Mouse (Mus musculus) midbrain, embryonic 14.5 days (tissue): ENCODE data around the gene Vmn1r34. TPM values are rescaled to one million over a fixed set of nuclear protein-coding genes. Genes with fewer than 3 reads are reported as not detected.
"Not testable (repeated sequence)": the region's sequence is repeated elsewhere in the genome, so short reads cannot be mapped to it uniquely, and the experiment has no call there.

Experiments used
- ATAC-seq: fragments of 200-750 bp; cut with Nextera tagmentation; 2 replicates; pipeline ENCODE4 v1.8.0; 2017; ENCODE audit warnings: moderate number of reproducible peaks, moderate library complexity; ENCODE audit not compliant: low FRiP score, low TSS enrichment
- DNase-seq: peaks from one replicate; pipeline ENCODE4 v3.0.0-alpha.2; 2015
- H3K27ac ChIP-seq: fragments of 300-500 bp; sonication (generic); replicated peaks from 2 replicates; pipeline ENCODE4 v1.5.1; 2014; ENCODE audit warnings: mild to moderate bottlenecking, low read depth, low read length, moderate library complexity
- H3K27me3 ChIP-seq: fragments of 300-500 bp; sonication (generic); 2 replicates; pipeline ENCODE4 v1.6.1; 2014; ENCODE audit warnings: low read length, control low read depth, mixed read lengths; ENCODE audit not compliant: control insufficient read depth, insufficient read depth
- H3K36me3 ChIP-seq: fragments of 300-500 bp; sonication (generic); 2 replicates; pipeline ENCODE4 v1.6.1; 2014; ENCODE audit warnings: low read length, control low read depth; ENCODE audit not compliant: control insufficient read depth, insufficient read depth
- H3K4me1 ChIP-seq: fragments of 300-500 bp; sonication (generic); 2 replicates; pipeline ENCODE4 v1.6.1; 2014; ENCODE audit warnings: mild to moderate bottlenecking, antibody characterized with exemption, low read length, control low read depth; ENCODE audit not compliant: control insufficient read depth, insufficient read depth
- H3K4me2 ChIP-seq: fragments of 300-500 bp; sonication (generic); 2 replicates; pipeline ENCODE4 v1.6.1; 2014; ENCODE audit warnings: mild to moderate bottlenecking, low read length, moderate library complexity
- H3K4me3 ChIP-seq: fragments of 300-500 bp; sonication (generic); replicated peaks from 2 replicates; pipeline ENCODE4 v1.5.1; 2014; ENCODE audit warnings: low read depth, low read length
- H3K9ac ChIP-seq: fragments of 300-500 bp; sonication (generic); replicated peaks from 2 replicates; pipeline ENCODE4 v1.6.1; 2014; ENCODE audit warnings: mild to moderate bottlenecking, low read length, moderate library complexity
- H3K9me3 ChIP-seq: fragments of 300-500 bp; sonication (generic); 2 replicates; pipeline ENCODE4 v1.6.1; 2016; ENCODE audit warnings: low read length, control low read depth, mixed read lengths; ENCODE audit not compliant: control insufficient read depth
- WGBS: fragments of 180-500 bp; shearing (Covaris S2); extraction: QIAGEN DNeasy Blood & Tissue Kit; methylation state at CpG from one replicate; pipeline ENCODE4 v1.1.7; 2014; 5-methylcytosine and 5-hydroxymethylcytosine counted together
- polyA plus RNA-seq: library from polyadenylated mRNA; unstranded; fragments of >200 nt; fragmentation: Nextera tagmentation; extraction: Ambion mirVana; gene quantifications from 2 replicates; pipeline ENCODE4 v1.2.1, GENCODE M21; 2014

Vmn1r34 gene
- not detected in 2 replicates for polyA plus RNA-seq

- H3K4me2 ChIP-seq: no peak within 1 kb of the TSS
- H3K9ac ChIP-seq: no peak within 1 kb of the TSS
- DNase-seq (no peak), ATAC-seq (no peak)
- H3K36me3 ChIP-seq: no peaks in the 10 kb centered on the region
- no peaks in the 10 kb centered on the region for H3K4me1 ChIP-seq
- no peaks in the 10 kb centered on the region for H3K27me3 ChIP-seq
- no peak within 1 kb of the TSS for H3K27ac ChIP-seq
- H3K4me3 ChIP-seq: no peak within 1 kb of the TSS
- H3K9me3 ChIP-seq: no peaks in the 10 kb centered on the region
- WGBS: 89% methylated on average over 1 of the region's 1 CpGs
These were observed at the start of gene Vmn1r34 for GRCm38 (mm10) chr6:66643779-66644178. TSS of gene Vmn1r34 (minus strand) at chr6:66643879.

GRCm38 (mm10) chr6:66685806-66686205 is 42.1 kb upstream of the Vmn1r34 start, which contains the start of gene Vmn1r35:
TSS of gene Vmn1r35 (minus strand) at chr6:66685906.
- WGBS: 85% methylated on average over 3 of the region's 3 CpGs
- DNase-seq: no peak
- H3K9me3 ChIP-seq: no peaks in the 10 kb centered on the region
- no peak within 1 kb of the TSS for H3K4me3 ChIP-seq
- no peak within 1 kb of the TSS for H3K9ac ChIP-seq
- H3K27me3 ChIP-seq: no peaks in the 10 kb centered on the region
- H3K36me3 ChIP-seq: no peaks in the 10 kb centered on the region
- no peak within 1 kb of the TSS for H3K27ac ChIP-seq
- no peak for ATAC-seq
- H3K4me1 ChIP-seq: no peaks in the 10 kb centered on the region
- H3K4me2 ChIP-seq: no peak within 1 kb of the TSS

- not testable (repeated sequence) for H3K27ac ChIP-seq, H3K4me1 ChIP-seq, H3K9ac ChIP-seq, ATAC-seq, H3K36me3 ChIP-seq, H3K4me2 ChIP-seq, H3K9me3 ChIP-seq, H3K27me3 ChIP-seq, H3K4me3 ChIP-seq, DNase-seq
These were observed 25.5 kb downstream of the Vmn1r34 start, which contains the start of gene Vmn1r33 for GRCm38 (mm10) chr6:66618182-66618581. TSS of gene Vmn1r33 (minus strand) at chr6:66618282.

- ATAC-seq (no peak), DNase-seq (no peak)
- H3K27ac ChIP-seq: no peak overlapping the region
- no peak overlapping the region for H3K4me2 ChIP-seq
- H3K4me3 ChIP-seq: no peak overlapping the region
- H3K27me3 ChIP-seq: no peaks in the 10 kb centered on the region
- H3K9me3 ChIP-seq: no peaks in the 10 kb centered on the region
- H3K36me3 ChIP-seq: no peaks in the 10 kb centered on the region
- no peaks in the 10 kb centered on the region for H3K4me1 ChIP-seq
- H3K9ac ChIP-seq: no peak overlapping the region
These were observed 47.9 kb downstream of the Vmn1r34 start for GRCm38 (mm10) chr6:66595804-66596203.

Other genes with a start within 250 kb of the Vmn1r34 start
- gene Mad2l1, start 108.5 kb downstream of the Vmn1r34 start, polyA plus RNA-seq: 14.8 and 28.0 TPM in 2 replicates
- gene Vmn1r32, start 83.8 kb downstream of the Vmn1r34 start, polyA plus RNA-seq: 0.11 TPM in 1 of 2 replicates, not detected in the other
- not detected in 2 replicates for gene Vmn1r33, start 25.6 kb downstream of the Vmn1r34 start, polyA plus RNA-seq
- gene Vmn1r35, start 42.0 kb upstream of the Vmn1r34 start, polyA plus RNA-seq: not detected in 2 replicates
- gene Vmn1r36, start 75.3 kb upstream of the Vmn1r34 start, polyA plus RNA-seq: not detected in 2 replicates
- not detected in 2 replicates for gene Vmn1r37, start 85.5 kb upstream of the Vmn1r34 start, polyA plus RNA-seq
- not detected in 2 replicates for gene Vmn1r38, start 138.7 kb upstream of the Vmn1r34 start, polyA plus RNA-seq
- not detected in 2 replicates for gene Vmn1r39, start 166.7 kb upstream of the Vmn1r34 start, polyA plus RNA-seq